Mouse (Mus musculus) right cerebral cortex, postnatal 25 days (tissue): Measurements from ENCODE around the gene Stum.

Experiments
- DNase-seq: peaks from one replicate; pipeline ENCODE4 v3.0.0; 2022

Gene Stum

GRCm38 (mm10) chr1:180492777-180493176 lies 9.5 kb upstream of the Stum start:
- no peak for DNase-seq

GRCm38 (mm10) chr1:180485346-180485745 lies 2.0 kb upstream of the Stum start:
- no peak for DNase-seq

- peak; percentile 30 for DNase-seq
Observed at GRCm38 (mm10) chr1:180482840-180483398, 385 bp downstream of the Stum start.

- DNase-seq, result no peak
Observed at GRCm38 (mm10) chr1:180481956-180482355, 1.3 kb downstream of the Stum start.

GRCm38 (mm10) chr1:180481331-180481730 lies 2.0 kb downstream of the Stum start:
- no peak for DNase-seq

GRCm38 (mm10) chr1:180480325-180480724 lies 3.0 kb downstream of the Stum start:
- no peak for DNase-seq

- DNase-seq, result no peak
Observed at GRCm38 (mm10) chr1:180473566-180473965, 9.7 kb downstream of the Stum start.

- no peak for DNase-seq
Observed at GRCm38 (mm10) chr1:180468004-180468403, 15.3 kb downstream of the Stum start.

GRCm38 (mm10) chr1:180465620-180466019 lies 17.7 kb downstream of the Stum start:
- peak; percentile 71 for DNase-seq

GRCm38 (mm10) chr1:180464357-180464756 lies 18.9 kb downstream of the Stum start:
- DNase-seq, result no peak

- no peak for DNase-seq
Observed at GRCm38 (mm10) chr1:180462983-180463475, 20.3 kb downstream of the Stum start.

GRCm38 (mm10) chr1:180462396-180462795 lies 20.9 kb downstream of the Stum start:
- peak; percentile 59 for DNase-seq

GRCm38 (mm10) chr1:180460721-180461120 lies 22.6 kb downstream of the Stum start:
- DNase-seq, result no peak

- DNase-seq, result no peak
Observed at GRCm38 (mm10) chr1:180458680-180459079, 24.6 kb downstream of the Stum start.

GRCm38 (mm10) chr1:180458274-180458673 lies 25.0 kb downstream of the Stum start:
- DNase-seq, result no peak

GRCm38 (mm10) chr1:180449641-180450040 lies 33.7 kb downstream of the Stum start:
- no peak for DNase-seq

- no peak for DNase-seq
Observed at GRCm38 (mm10) chr1:180444411-180444810, 38.9 kb downstream of the Stum start.

- no peak for DNase-seq
Observed at GRCm38 (mm10) chr1:180439496-180439895, 43.8 kb downstream of the Stum start.

- no peak for DNase-seq
Observed at GRCm38 (mm10) chr1:180434925-180435324, 48.4 kb downstream of the Stum start.

GRCm38 (mm10) chr1:180433796-180434566 lies 49.3 kb downstream of the Stum start:
- peak; percentile 67 for DNase-seq

GRCm38 (mm10) chr1:180433098-180433538 lies 50.2 kb downstream of the Stum start:
- no peak for DNase-seq

GRCm38 (mm10) chr1:180431833-180432232 lies 51.5 kb downstream of the Stum start:
- DNase-seq, result no peak

- DNase-seq, result no peak
Observed at GRCm38 (mm10) chr1:180429819-180430218, 53.5 kb downstream of the Stum start.

GRCm38 (mm10) chr1:180428871-180429270 lies 54.4 kb downstream of the Stum start:
- no peak for DNase-seq
